Mouse (Mus musculus): ENCODE results near the gene Slc4a11. TPM values are rescaled to one million over a fixed set of nuclear protein-coding genes. Genes with fewer than 3 reads are reported as not detected.
A peak's percentile ranks its signal among the peaks of the same experiment; 100 is the strongest.

The Slc4a11 gene
- 12.5 and 13.6 TPM in 2 replicates for polyA plus RNA-seq (2012; rRNA removed)

GRCm38 (mm10) chr2:130697153-130697810, at the start of gene Slc4a11:
Gene Slc4a11 (minus strand): TSS chr2:130697519.
- Histone ChIP-seq H3K36me3 (ENCODE audit: control insufficient read depth, insufficient read depth, low read length) (no peaks in the 10 kb centered on the region), H3K4me3 (ENCODE audit: control insufficient read depth, insufficient read depth, low read length) (peak within 1 kb of the TSS; percentile 41), H3K27me3 (ENCODE audit: control insufficient read depth, insufficient read depth, low read length) (no peaks in the 10 kb centered on the region; the same call in 1 of the 2 replicates), H3K4me1 (replicated peaks; ENCODE audit: control insufficient read depth, insufficient read depth, low read length) (peaks cover 13% of the 10 kb centered on the region), H3K27ac (ENCODE audit: control insufficient read depth, insufficient read depth, low read length) (no peak within 1 kb of the TSS)
- WGBS = under 1% methylated on average over 65 of the region's 65 CpGs
- DNase-seq = peak; percentile 81
- TF ChIP-seq POLR2A (IDR thresholded peaks at IDR 0.05; ENCODE audit: control insufficient read depth, extremely low read depth, insufficient read depth, low read length, poor library complexity) (no peak), CTCF (IDR thresholded peaks at IDR 0.05; ENCODE audit: borderline replicate concordance, control insufficient read depth, extremely low read depth, insufficient read depth, low read length, poor library complexity) (no peak)

DNA sequence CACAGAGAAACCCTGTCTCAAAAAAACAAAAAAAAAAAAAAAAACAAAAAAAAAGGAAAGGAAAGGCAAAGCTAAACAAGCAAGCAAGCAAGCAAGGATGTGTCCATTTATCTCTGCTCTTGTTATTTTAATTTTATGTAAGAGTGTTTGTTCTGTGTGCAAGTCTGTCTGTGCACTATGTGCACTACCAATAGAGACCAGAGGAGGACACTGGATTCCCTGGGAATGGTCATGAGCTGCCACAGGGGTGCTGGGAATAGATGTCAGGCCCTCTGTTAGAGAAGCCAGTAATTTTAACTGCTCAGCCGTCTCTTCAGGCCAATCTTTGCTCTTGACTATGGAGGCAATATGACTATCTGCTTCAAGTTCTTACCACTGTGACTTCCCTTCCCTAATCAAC, 46.3 kb upstream of the Slc4a11 start:
- WGBS = 100% methylated on average over 1 of the region's 1 CpGs
- no peak for DNase-seq
- H3K36me3 ChIP-seq (ENCODE audit: control insufficient read depth, insufficient read depth, low read length) = peaks cover 15% of the 10 kb centered on the region

GRCm38 (mm10) chr2:130740096-130740495, 42.8 kb upstream of the Slc4a11 start:
- TF ChIP-seq CTCF (IDR thresholded peaks at IDR 0.05; ENCODE audit: borderline replicate concordance, control insufficient read depth, extremely low read depth, insufficient read depth, low read length, poor library complexity) = no peak
- TF ChIP-seq POLR2A (IDR thresholded peaks at IDR 0.05; ENCODE audit: control insufficient read depth, extremely low read depth, insufficient read depth, low read length, poor library complexity) = no peak
- Histone ChIP-seq H3K36me3 (ENCODE audit: control insufficient read depth, insufficient read depth, low read length) (peaks cover 4% of the 10 kb centered on the region), H3K27me3 (ENCODE audit: control insufficient read depth, insufficient read depth, low read length) (no peaks in the 10 kb centered on the region), H3K27ac (ENCODE audit: control insufficient read depth, insufficient read depth, low read length) (no peak overlapping the region), H3K4me3 (ENCODE audit: control insufficient read depth, insufficient read depth, low read length) (no peak overlapping the region), H3K4me1 (replicated peaks; ENCODE audit: control insufficient read depth, insufficient read depth, low read length) (no peaks in the 10 kb centered on the region)
- DNase-seq = no peak
- WGBS = 92% methylated on average over 4 of the region's 4 CpGs

More for the DNA sequence above, 46.3 kb upstream of the Slc4a11 start:
- H3K4me3 ChIP-seq (ENCODE audit: control insufficient read depth, insufficient read depth, low read length) = no peak overlapping the region
- no peak overlapping the region for H3K27ac ChIP-seq (ENCODE audit: control insufficient read depth, insufficient read depth, low read length)
- H3K27me3 ChIP-seq (ENCODE audit: control insufficient read depth, insufficient read depth, low read length) = no peaks in the 10 kb centered on the region
- peaks cover 3% of the 10 kb centered on the region for H3K4me1 ChIP-seq (replicated peaks; ENCODE audit: control insufficient read depth, insufficient read depth, low read length)
- TF ChIP-seq CTCF (IDR thresholded peaks at IDR 0.05; ENCODE audit: borderline replicate concordance, control insufficient read depth, extremely low read depth, insufficient read depth, low read length, poor library complexity) (no peak), POLR2A (IDR thresholded peaks at IDR 0.05; ENCODE audit: control insufficient read depth, extremely low read depth, insufficient read depth, low read length, poor library complexity) (no peak)

GRCm38 (mm10) chr2:130738019-130738418, 40.7 kb upstream of the Slc4a11 start:
- no peak overlapping the region for H3K27ac ChIP-seq (ENCODE audit: control insufficient read depth, insufficient read depth, low read length)
- no peaks in the 10 kb centered on the region for H3K27me3 ChIP-seq (ENCODE audit: control insufficient read depth, insufficient read depth, low read length)
- H3K36me3 ChIP-seq (ENCODE audit: control insufficient read depth, insufficient read depth, low read length) = no peaks in the 10 kb centered on the region
- WGBS = 95% methylated on average over 6 of the region's 6 CpGs
- no peak for DNase-seq
- no peaks in the 10 kb centered on the region for H3K4me1 ChIP-seq (replicated peaks; ENCODE audit: control insufficient read depth, insufficient read depth, low read length)
- TF ChIP-seq POLR2A (IDR thresholded peaks at IDR 0.05; ENCODE audit: control insufficient read depth, extremely low read depth, insufficient read depth, low read length, poor library complexity) (no peak), CTCF (IDR thresholded peaks at IDR 0.05; ENCODE audit: borderline replicate concordance, control insufficient read depth, extremely low read depth, insufficient read depth, low read length, poor library complexity) (no peak)
- H3K4me3 ChIP-seq (ENCODE audit: control insufficient read depth, insufficient read depth, low read length) = no peak overlapping the region

DNA sequence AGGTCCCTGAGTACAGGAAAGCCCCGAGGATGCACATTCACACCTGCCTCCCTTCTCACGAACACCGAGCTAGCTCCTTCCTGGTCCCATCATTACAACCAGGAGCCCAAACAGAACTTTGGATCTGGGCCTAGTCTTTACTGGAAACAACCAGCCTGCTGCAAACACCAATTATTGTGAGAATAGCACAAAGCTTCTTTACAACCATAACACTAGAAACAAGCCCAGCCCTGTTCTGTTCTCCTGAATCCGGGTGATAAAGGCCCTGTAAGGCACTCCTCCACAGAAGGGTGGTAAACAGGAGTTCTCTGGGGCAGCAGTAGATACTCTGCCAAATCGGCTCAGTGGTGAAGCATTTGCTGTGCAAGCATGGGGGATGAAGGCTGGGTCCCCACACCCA, 38.0 kb upstream of the Slc4a11 start:
- WGBS = 93% methylated on average over 5 of the region's 5 CpGs
- Histone ChIP-seq H3K27ac (ENCODE audit: control insufficient read depth, insufficient read depth, low read length) (no peak overlapping the region; the same call in 1 of the 2 replicates), H3K36me3 (ENCODE audit: control insufficient read depth, insufficient read depth, low read length) (peaks cover 6% of the 10 kb centered on the region), H3K4me3 (ENCODE audit: control insufficient read depth, insufficient read depth, low read length) (no peak overlapping the region), H3K27me3 (ENCODE audit: control insufficient read depth, insufficient read depth, low read length) (no peaks in the 10 kb centered on the region), H3K4me1 (replicated peaks; ENCODE audit: control insufficient read depth, insufficient read depth, low read length) (no peaks in the 10 kb centered on the region)
- DNase-seq = no peak
- no peak for TF ChIP-seq CTCF (IDR thresholded peaks at IDR 0.05; ENCODE audit: borderline replicate concordance, control insufficient read depth, extremely low read depth, insufficient read depth, low read length, poor library complexity)
- TF ChIP-seq POLR2A (IDR thresholded peaks at IDR 0.05; ENCODE audit: control insufficient read depth, extremely low read depth, insufficient read depth, low read length, poor library complexity) = no peak

- WGBS = 66% methylated on average over 3 of the region's 3 CpGs
- Histone ChIP-seq H3K36me3 (ENCODE audit: control insufficient read depth, insufficient read depth, low read length) (peaks cover 18% of the 10 kb centered on the region), H3K27ac (ENCODE audit: control insufficient read depth, insufficient read depth, low read length) (no peak overlapping the region), H3K4me1 (replicated peaks; ENCODE audit: control insufficient read depth, insufficient read depth, low read length) (no peaks in the 10 kb centered on the region), H3K4me3 (ENCODE audit: control insufficient read depth, insufficient read depth, low read length) (no peak overlapping the region), H3K27me3 (ENCODE audit: control insufficient read depth, insufficient read depth, low read length) (no peaks in the 10 kb centered on the region)
- TF ChIP-seq CTCF (IDR thresholded peaks at IDR 0.05; ENCODE audit: borderline replicate concordance, control insufficient read depth, extremely low read depth, insufficient read depth, low read length, poor library complexity) = no peak
- TF ChIP-seq POLR2A (IDR thresholded peaks at IDR 0.05; ENCODE audit: control insufficient read depth, extremely low read depth, insufficient read depth, low read length, poor library complexity) = no peak
- no peak for DNase-seq
Measured at GRCm38 (mm10) chr2:130733444-130733843, 36.1 kb upstream of the Slc4a11 start.

Data from thymus, adult 2 months (tissue).